Mouse (Mus musculus) leukemia stem cell, adult 10-12 weeks (primary cell): ENCODE data around the gene Pm20d2. TPM values are rescaled to one million over a fixed set of nuclear protein-coding genes. Genes with fewer than 3 reads are reported as not detected.

Source experiments
- polyA plus RNA-seq: library from polyadenylated mRNA; stranded (reverse); fragments of >175 nt; gene quantifications from 2 replicates; pipeline ENCODE4 v1.2.3, GENCODE M21; 2012; ENCODE audit warnings: low replicate concordance

The Pm20d2 gene
- polyA plus RNA-seq = 0.44 and 0.74 TPM in 2 replicates

GRCm38 (mm10) chr4:33189735-33190036 lies at the start of gene Pm20d2:
Pm20d2 (minus strand) TSS chr4:33189737.

DNA sequence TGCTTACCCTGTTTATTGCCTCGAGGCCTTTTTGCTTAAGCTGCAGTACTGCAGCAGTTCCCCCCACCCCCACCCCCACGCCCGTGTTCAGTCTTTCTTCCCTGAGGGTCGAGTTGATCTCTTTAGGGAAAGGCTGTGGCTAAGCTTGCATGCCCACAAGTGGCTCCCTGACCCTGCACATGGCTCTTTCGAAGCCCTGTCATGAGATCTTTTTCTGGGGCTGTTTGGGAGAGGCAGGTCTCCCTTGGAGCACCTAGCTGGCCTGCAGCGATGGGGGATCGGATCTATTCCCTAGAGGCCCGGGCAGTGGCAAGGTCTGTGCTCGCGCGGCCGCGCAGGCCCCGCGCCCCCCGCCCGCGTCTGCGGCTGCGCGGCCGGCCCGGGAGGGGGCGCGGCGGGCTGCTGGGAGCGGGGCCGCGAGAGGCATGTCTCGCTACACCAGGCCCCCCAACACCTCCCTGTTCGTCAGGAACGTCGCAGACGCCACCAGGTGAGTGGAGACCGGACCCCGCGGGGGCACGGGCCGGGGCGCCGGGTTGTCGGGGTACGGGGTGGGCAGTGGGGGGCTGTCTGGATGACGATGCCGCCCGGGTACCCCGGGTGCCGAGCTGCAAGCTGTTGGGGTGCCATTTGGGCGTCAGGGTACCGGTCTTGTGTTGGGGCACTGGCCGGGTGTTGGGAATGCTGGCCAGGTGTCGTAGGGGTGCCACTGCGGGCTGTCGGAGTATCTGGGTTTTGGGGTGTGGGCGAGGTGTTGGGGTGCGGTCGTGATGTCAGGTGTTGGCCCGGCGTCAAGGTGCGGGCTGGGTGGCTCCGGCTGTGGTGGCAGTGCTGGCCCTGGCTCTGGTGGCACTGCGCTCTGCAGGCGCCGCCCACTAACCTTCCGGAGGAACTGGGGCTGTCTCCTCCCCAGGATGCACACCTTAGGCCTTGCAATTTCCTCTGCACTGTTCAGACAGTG lies 19.6 kb upstream of the Pm20d2 start, which contains the start of gene Srsf12:
Srsf12 (plus strand) TSS at position 111 of the 961 bp plus-strand sequence.

GRCm38 (mm10) chr4:33132221-33132620 lies 57.3 kb downstream of the Pm20d2 start, which contains the start of gene Gabrr1:
Gabrr1 (plus strand) TSS chr4:33132521.

Other genes starting within 250 kb of the Pm20d2 start
- 0.59 and 1.1 TPM in 2 replicates for gene Ankrd6, start 238.9 kb downstream of the Pm20d2 start, polyA plus RNA-seq
- 0.87 and 1.0 TPM in 2 replicates for gene Rragd, start 206.7 kb downstream of the Pm20d2 start, polyA plus RNA-seq
- gene Ube2j1, start 158.3 kb downstream of the Pm20d2 start, polyA plus RNA-seq = 16.8 and 46.8 TPM in 2 replicates
- 0.47 TPM in 1 of 2 replicates, not detected in the other for gene Gabrr2, start 126.7 kb downstream of the Pm20d2 start, polyA plus RNA-seq
- gene Gabrr1, start 57.2 kb downstream of the Pm20d2 start, polyA plus RNA-seq = not detected in 2 replicates
- not detected in 2 replicates for gene Srsf12, start 19.3 kb upstream of the Pm20d2 start, polyA plus RNA-seq
- 83.3 and 157 TPM in 2 replicates for gene Pnrc1, start 100.4 kb upstream of the Pm20d2 start, polyA plus RNA-seq
- gene Rngtt, start 120.6 kb upstream of the Pm20d2 start, polyA plus RNA-seq = 2.0 and 5.9 TPM in 2 replicates